Mouse (Mus musculus) layer of hippocampus, postnatal 36 days (tissue): ENCODE data around the gene Ywhah. TPM values are rescaled to one million over a fixed set of nuclear protein-coding genes. Genes with fewer than 3 reads are reported as not detected.

ENCODE experiments used
- DNase-seq, 2 experiments: peaks; one replicate each; pipeline ENCODE4 v3.0.0; 2022
- total RNA-seq, 2 experiments: library from RNA; stranded (reverse); gene quantifications; 2 replicates each; pipeline ENCODE4 v1.2.3; 2021

The Ywhah gene
- total RNA-seq, 2 experiments from 2014 or later, result 1,183 to 1,342 TPM

DNA sequence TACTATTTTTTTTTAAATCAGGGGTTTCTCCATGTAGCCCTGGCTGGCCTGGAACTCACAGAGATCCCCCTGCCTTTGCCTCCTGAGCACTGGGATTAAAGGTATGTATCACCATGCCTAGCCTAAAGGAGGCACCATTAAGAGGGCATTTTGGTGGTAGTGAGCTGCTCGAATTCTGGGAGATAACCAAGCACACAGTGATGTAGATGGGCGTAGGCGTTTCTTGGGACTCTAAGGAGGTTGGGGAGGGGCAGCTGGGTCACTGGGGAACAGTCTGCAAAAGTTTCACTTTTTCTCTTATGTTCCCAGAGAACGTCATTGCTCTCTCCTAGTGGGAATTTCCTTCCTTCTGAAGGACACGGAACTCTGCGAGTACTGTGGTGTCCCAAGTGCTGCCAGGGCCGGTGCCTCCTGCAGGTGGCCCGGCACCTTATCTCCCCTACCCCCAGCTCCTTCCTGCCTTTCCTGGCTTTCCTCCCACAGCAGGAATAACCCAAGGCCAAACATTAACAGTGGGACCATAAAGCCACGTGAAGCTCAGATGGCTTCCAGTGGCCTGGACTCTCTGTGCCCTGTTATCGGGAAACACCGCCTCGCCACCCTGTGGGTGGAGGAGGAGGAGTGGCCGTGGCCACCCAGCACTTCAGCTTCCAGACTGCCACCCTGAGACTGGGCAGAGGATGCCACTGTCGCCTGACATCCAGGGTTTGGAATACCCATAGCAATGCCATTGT, 34.4 kb downstream of the Ywhah start:
- no peak for DNase-seq

DNA sequence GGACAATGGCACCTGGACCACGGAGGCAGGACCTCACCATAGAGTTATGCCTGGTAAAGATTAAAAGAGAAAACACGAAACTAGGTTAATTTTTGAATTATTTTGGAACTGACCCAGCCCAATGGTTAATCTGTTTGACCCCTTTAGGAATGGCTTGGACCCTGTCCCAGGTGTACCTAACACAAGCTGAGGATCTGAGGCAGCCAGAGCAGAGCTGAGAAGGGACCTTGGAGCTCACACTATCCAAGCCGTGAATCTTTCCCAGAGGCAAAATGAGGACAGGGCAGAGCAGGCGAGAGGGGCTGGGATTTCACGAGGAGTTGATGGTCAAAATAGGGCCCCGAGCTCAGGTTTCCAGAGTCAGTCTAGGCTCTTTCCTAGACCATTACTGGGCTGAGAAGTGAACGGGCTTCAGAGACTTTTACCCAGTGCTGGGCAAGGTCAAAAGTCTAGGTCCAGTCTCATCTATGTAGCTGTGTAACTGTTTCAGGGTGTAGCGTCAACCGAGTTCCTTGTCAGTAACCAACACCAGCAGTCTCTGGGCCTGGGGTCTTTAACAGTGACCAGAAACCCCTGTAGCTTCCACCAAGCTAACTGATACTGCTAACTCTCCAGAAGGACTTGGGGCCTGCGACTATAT, 37.6 kb downstream of the Ywhah start:
- no peak for DNase-seq

DNA sequence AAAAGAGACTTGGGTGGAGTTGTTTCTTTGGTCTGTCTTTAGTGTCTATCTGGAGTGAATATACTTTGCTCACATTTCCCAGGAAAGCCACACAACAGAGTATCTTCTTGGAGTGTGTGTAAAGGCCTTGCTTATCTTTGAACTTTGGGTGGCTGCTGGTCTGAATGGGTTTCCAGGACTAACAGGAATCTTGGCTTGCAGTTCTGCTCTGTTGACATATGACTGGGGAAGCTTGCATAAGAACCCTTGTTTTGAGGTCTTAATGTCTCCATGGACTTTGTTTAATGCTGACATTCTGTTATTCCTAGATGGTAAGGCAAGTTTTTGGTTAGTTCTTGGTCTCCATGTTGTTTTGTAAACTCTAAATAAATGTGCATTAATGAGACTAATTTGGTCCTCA, 51.5 kb downstream of the Ywhah start:
- DNase-seq, result no peak

DNA sequence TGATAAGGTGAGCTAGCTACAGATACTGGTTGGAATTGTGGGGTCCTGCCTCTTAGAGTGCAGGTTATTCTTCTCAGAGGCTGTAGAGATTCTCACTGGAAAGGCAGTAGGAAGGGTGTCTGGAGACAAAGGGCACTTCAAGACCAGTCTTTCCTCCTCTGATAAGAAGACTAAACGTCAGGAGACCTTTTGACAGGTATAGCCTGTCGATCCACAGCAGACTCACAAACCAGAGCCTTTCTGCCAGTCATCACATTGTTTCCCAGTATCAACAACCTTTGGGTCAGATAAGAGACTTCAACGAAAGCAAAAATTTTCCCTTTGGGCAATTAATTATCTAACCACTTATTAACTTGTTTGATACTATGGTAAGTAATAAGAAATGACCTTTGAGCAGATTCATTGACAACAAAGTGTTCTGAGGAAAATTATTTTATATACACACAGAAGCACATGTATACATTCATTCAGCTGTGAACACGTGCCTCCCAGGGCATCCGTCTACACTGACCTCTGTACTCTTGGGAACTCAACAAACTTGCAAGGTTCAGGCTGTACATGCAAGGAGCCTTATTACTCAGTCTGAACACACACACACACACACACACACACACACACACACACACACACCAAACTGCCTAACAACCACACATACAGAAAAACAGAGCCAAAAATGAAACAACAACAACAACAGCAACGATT, 58.0 kb downstream of the Ywhah start:
- DNase-seq, result no peak

Other genes starting within 250 kb of the Ywhah start
- 10 to 100 TPM; 64.1 to 68.3 TPM for gene Pisd, start 233.2 kb upstream of the Ywhah start, total RNA-seq
- not detected for gene Gm20671, start 191.7 kb upstream of the Ywhah start, total RNA-seq
- 10 to 100 TPM; 54.6 to 58.2 TPM for gene Prr14l, start 164.6 kb upstream of the Ywhah start, total RNA-seq
- 10 to 100 TPM; 64.3 to 69.0 TPM for gene Depdc5, start 155.1 kb upstream of the Ywhah start, total RNA-seq
- gene Slc5a1, start 85.4 kb downstream of the Ywhah start, total RNA-seq, result under 1 TPM in 1 of 2 experiments, not detected in 1; 0.12 TPM
- under 1 TPM; 0.37 to 0.40 TPM for gene Spon2, start 199.6 kb downstream of the Ywhah start, total RNA-seq